Mouse (Mus musculus): ENCODE measurements at regions not wholly inside any gene's neighbourhood (a gene's known extent, or its start where the extent isn't known, plus 50 kb on each side); places are given as distances from the start of the nearest gene placed in this dataset.

GRCm38 (mm10) chr15:96170986-96171769, 116.1 kb upstream of the Arid2 start:
- TF ChIP-seq CTCF (conservative IDR thresholded peaks at IDR 0.05; ENCODE audit: insufficient read depth, insufficient read length, low read depth, low read length) (no peak), POLR2A (IDR thresholded peaks at IDR 0.05; ENCODE audit: low read depth, low read length) (no peak)

All from kidney, adult 2 months (tissue).